Mouse (Mus musculus): ENCODE results near the gene 2310034G01Rik. TPM values are rescaled to one million over a fixed set of nuclear protein-coding genes. Genes with fewer than 3 reads are reported as not detected.
A peak's percentile ranks its signal among the peaks of the same experiment; 100 is the strongest.

The 2310034G01Rik gene
- polyA plus RNA-seq, 1 experiment from 2014 or later: 1.7 TPM

- H3K4me1 ChIP-seq (replicated peaks; ENCODE audit: control insufficient read depth, insufficient read depth, low read length): no peaks in the 10 kb centered on the region
- no peak overlapping the region for H3K4me3 ChIP-seq (ENCODE audit: low read depth, low read length)
- no peak overlapping the region for H3K27ac ChIP-seq (ENCODE audit: low read depth, low read length)
- DNase-seq (ENCODE audit: low spot score) (no peak), ATAC-seq (ENCODE audit: low FRiP score) (no peak)
- H3K4me2 ChIP-seq (replicated peaks; ENCODE audit: low read depth, low read length): no peak overlapping the region
- 81% methylated on average over 21 of the region's 21 CpGs for WGBS
- peaks cover 33% of the 10 kb centered on the region for H3K27me3 ChIP-seq (ENCODE audit: control insufficient read depth, insufficient read depth, low read length)
- no peaks in the 10 kb centered on the region for H3K36me3 ChIP-seq (ENCODE audit: control insufficient read depth, insufficient read depth, low read length)
- no peak overlapping the region for H3K9ac ChIP-seq (ENCODE audit: low read depth, low read length)
- no peaks in the 10 kb centered on the region for H3K9me3 ChIP-seq (ENCODE audit: control insufficient read depth, low read length)
Observed at GRCm38 (mm10) chr19:46309651-46310305, 40.3 kb downstream of the 2310034G01Rik start.

GRCm38 (mm10) chr19:46308706-46309435, 41.2 kb downstream of the 2310034G01Rik start:
- Histone ChIP-seq H3K4me3 (ENCODE audit: low read depth, low read length) (peak overlapping the region; percentile 30), H3K27me3 (ENCODE audit: control insufficient read depth, insufficient read depth, low read length) (peaks cover 24% of the 10 kb centered on the region), H3K4me1 (replicated peaks; ENCODE audit: control insufficient read depth, insufficient read depth, low read length) (0 out of 2 replicates have a peak, but pooled peaks cover 2% of the 10 kb centered on the region), H3K36me3 (ENCODE audit: control insufficient read depth, insufficient read depth, low read length) (no peaks in the 10 kb centered on the region), H3K27ac (ENCODE audit: low read depth, low read length) (no peak overlapping the region), H3K4me2 (replicated peaks; ENCODE audit: low read depth, low read length) (peak overlapping the region; percentile 85), H3K9me3 (ENCODE audit: control insufficient read depth, low read length) (no peaks in the 10 kb centered on the region), H3K9ac (ENCODE audit: low read depth, low read length) (peak overlapping the region; percentile 40; the same call in 1 of the 2 replicates)
- 1% methylated on average over 45 of the region's 47 CpGs for WGBS
- ATAC-seq (ENCODE audit: low FRiP score): peak; percentile 51
- DNase-seq (ENCODE audit: low spot score): peak; percentile 95

GRCm38 (mm10) chr19:46308303-46308702, 41.8 kb downstream of the 2310034G01Rik start:
- H3K9ac ChIP-seq (ENCODE audit: low read depth, low read length): no peak overlapping the region
- 0 out of 2 replicates have a peak, but pooled peaks cover 2% of the 10 kb centered on the region for H3K4me1 ChIP-seq (replicated peaks; ENCODE audit: control insufficient read depth, insufficient read depth, low read length)
- H3K27ac ChIP-seq (ENCODE audit: low read depth, low read length): no peak overlapping the region
- peaks cover 19% of the 10 kb centered on the region for H3K27me3 ChIP-seq (ENCODE audit: control insufficient read depth, insufficient read depth, low read length)
- peak overlapping the region; percentile 85; the same call in 1 of the 2 replicates for H3K4me2 ChIP-seq (replicated peaks; ENCODE audit: low read depth, low read length)
- no peak for DNase-seq (ENCODE audit: low spot score)
- H3K9me3 ChIP-seq (ENCODE audit: control insufficient read depth, low read length): no peaks in the 10 kb centered on the region
- no peak overlapping the region; the same call in 1 of the 2 replicates for H3K4me3 ChIP-seq (ENCODE audit: low read depth, low read length)
- no peaks in the 10 kb centered on the region for H3K36me3 ChIP-seq (ENCODE audit: control insufficient read depth, insufficient read depth, low read length)
- 53% methylated on average over 16 of the region's 16 CpGs for WGBS
- ATAC-seq (ENCODE audit: low FRiP score): no peak

GRCm38 (mm10) chr19:46307781-46308180, 42.3 kb downstream of the 2310034G01Rik start:
- Histone ChIP-seq H3K9ac (ENCODE audit: low read depth, low read length) (no peak overlapping the region), H3K4me3 (ENCODE audit: low read depth, low read length) (no peak overlapping the region), H3K9me3 (ENCODE audit: control insufficient read depth, low read length) (no peaks in the 10 kb centered on the region), H3K27ac (ENCODE audit: low read depth, low read length) (no peak overlapping the region), H3K27me3 (ENCODE audit: control insufficient read depth, insufficient read depth, low read length) (peaks cover 16% of the 10 kb centered on the region), H3K4me2 (replicated peaks; ENCODE audit: low read depth, low read length) (no peak overlapping the region), H3K4me1 (replicated peaks; ENCODE audit: control insufficient read depth, insufficient read depth, low read length) (0 out of 2 replicates have a peak, but pooled peaks cover 2% of the 10 kb centered on the region), H3K36me3 (ENCODE audit: control insufficient read depth, insufficient read depth, low read length) (no peaks in the 10 kb centered on the region)
- 71% methylated on average over 16 of the region's 16 CpGs for WGBS
- ATAC-seq (ENCODE audit: low FRiP score) (no peak), DNase-seq (ENCODE audit: low spot score) (no peak)

- Histone ChIP-seq H3K4me2 (replicated peaks; ENCODE audit: low read depth, low read length) (no peak overlapping the region), H3K9me3 (ENCODE audit: control insufficient read depth, low read length) (no peaks in the 10 kb centered on the region), H3K27me3 (ENCODE audit: control insufficient read depth, insufficient read depth, low read length) (peaks cover 16% of the 10 kb centered on the region), H3K9ac (ENCODE audit: low read depth, low read length) (no peak overlapping the region), H3K36me3 (ENCODE audit: control insufficient read depth, insufficient read depth, low read length) (no peaks in the 10 kb centered on the region), H3K27ac (ENCODE audit: low read depth, low read length) (no peak overlapping the region), H3K4me1 (replicated peaks; ENCODE audit: control insufficient read depth, insufficient read depth, low read length) (0 out of 2 replicates have a peak, but pooled peaks cover 2% of the 10 kb centered on the region), H3K4me3 (ENCODE audit: low read depth, low read length) (no peak overlapping the region)
- 88% methylated on average over 9 of the region's 9 CpGs for WGBS
- ATAC-seq (ENCODE audit: low FRiP score) (no peak), DNase-seq (ENCODE audit: low spot score) (no peak)
Observed at GRCm38 (mm10) chr19:46306751-46307289, 43.3 kb downstream of the 2310034G01Rik start.

GRCm38 (mm10) chr19:46306268-46306610, 43.9 kb downstream of the 2310034G01Rik start:
- no peak for ATAC-seq (ENCODE audit: low FRiP score)
- H3K9ac ChIP-seq (ENCODE audit: low read depth, low read length): no peak overlapping the region
- peak; percentile 9 for DNase-seq (ENCODE audit: low spot score)
- WGBS: 58% methylated on average over 5 of the region's 5 CpGs
- 0 out of 2 replicates have a peak, but pooled peaks cover 2% of the 10 kb centered on the region for H3K4me1 ChIP-seq (replicated peaks; ENCODE audit: control insufficient read depth, insufficient read depth, low read length)
- no peak overlapping the region for H3K27ac ChIP-seq (ENCODE audit: low read depth, low read length)
- peak overlapping the region; percentile 44; the same call in 1 of the 2 replicates for H3K4me3 ChIP-seq (ENCODE audit: low read depth, low read length)
- no peaks in the 10 kb centered on the region for H3K9me3 ChIP-seq (ENCODE audit: control insufficient read depth, low read length)
- no peaks in the 10 kb centered on the region for H3K36me3 ChIP-seq (ENCODE audit: control insufficient read depth, insufficient read depth, low read length)
- peak overlapping the region; percentile 74; the same call in 1 of the 2 replicates for H3K4me2 ChIP-seq (replicated peaks; ENCODE audit: low read depth, low read length)
- H3K27me3 ChIP-seq (ENCODE audit: control insufficient read depth, insufficient read depth, low read length): peaks cover 16% of the 10 kb centered on the region

- Histone ChIP-seq H3K4me3 (ENCODE audit: low read depth, low read length) (peak overlapping the region; percentile 44), H3K4me2 (replicated peaks; ENCODE audit: low read depth, low read length) (peak overlapping the region; percentile 74), H3K27ac (ENCODE audit: low read depth, low read length) (no peak overlapping the region), H3K9ac (ENCODE audit: low read depth, low read length) (peak overlapping the region; percentile 28), H3K9me3 (ENCODE audit: control insufficient read depth, low read length) (no peaks in the 10 kb centered on the region), H3K4me1 (replicated peaks; ENCODE audit: control insufficient read depth, insufficient read depth, low read length) (0 out of 2 replicates have a peak, but pooled peaks cover 2% of the 10 kb centered on the region), H3K27me3 (ENCODE audit: control insufficient read depth, insufficient read depth, low read length) (peaks cover 16% of the 10 kb centered on the region), H3K36me3 (ENCODE audit: control insufficient read depth, insufficient read depth, low read length) (no peaks in the 10 kb centered on the region)
- DNase-seq (ENCODE audit: low spot score) (peak; percentile 90), ATAC-seq (ENCODE audit: low FRiP score) (peak; percentile 53)
- 1% methylated on average over 38 of the region's 43 CpGs for WGBS
Observed at GRCm38 (mm10) chr19:46305432-46306267, 44.5 kb downstream of the 2310034G01Rik start.

GRCm38 (mm10) chr19:46304908-46305333, 45.2 kb downstream of the 2310034G01Rik start:
- 0 out of 2 replicates have a peak, but pooled peaks cover 2% of the 10 kb centered on the region for H3K4me1 ChIP-seq (replicated peaks; ENCODE audit: control insufficient read depth, insufficient read depth, low read length)
- peaks cover 16% of the 10 kb centered on the region for H3K27me3 ChIP-seq (ENCODE audit: control insufficient read depth, insufficient read depth, low read length)
- DNase-seq (ENCODE audit: low spot score) (peak; percentile 56), ATAC-seq (ENCODE audit: low FRiP score) (peak; percentile 55)
- peak overlapping the region; percentile 28 for H3K9ac ChIP-seq (ENCODE audit: low read depth, low read length)
- no peak overlapping the region for H3K27ac ChIP-seq (ENCODE audit: low read depth, low read length)
- no peaks in the 10 kb centered on the region for H3K36me3 ChIP-seq (ENCODE audit: control insufficient read depth, insufficient read depth, low read length)
- H3K9me3 ChIP-seq (ENCODE audit: control insufficient read depth, low read length): no peaks in the 10 kb centered on the region
- H3K4me2 ChIP-seq (replicated peaks; ENCODE audit: low read depth, low read length): peak overlapping the region; percentile 74
- peak overlapping the region; percentile 44 for H3K4me3 ChIP-seq (ENCODE audit: low read depth, low read length)
- WGBS: under 1% methylated on average over 34 of the region's 34 CpGs
